Mouse (Mus musculus) testis, adult 2 months (tissue): ENCODE results near the gene Tnpo1. TPM values are rescaled to one million over a fixed set of nuclear protein-coding genes. Genes with fewer than 3 reads are reported as not detected.
A peak's percentile ranks its signal among the peaks of the same experiment; 100 is the strongest.

Source experiments
- H3K27ac ChIP-seq: fragments of 200-500 bp; 2 replicates; pipeline ENCODE4 v1.5.1; 2012; ENCODE audit warnings: low read depth, low read length; ENCODE audit not compliant: control insufficient read depth, insufficient read depth
- H3K27me3 ChIP-seq: fragments of 200-500 bp; 2 replicates; pipeline ENCODE4 v1.6.1; 2012; ENCODE audit warnings: mild to moderate bottlenecking, low read length, moderate library complexity; ENCODE audit not compliant: control insufficient read depth, insufficient read depth
- H3K36me3 ChIP-seq: fragments of 200-500 bp; 2 replicates; pipeline ENCODE4 v1.6.1; 2012; ENCODE audit warnings: mild to moderate bottlenecking, low read length; ENCODE audit not compliant: control insufficient read depth, insufficient read depth
- H3K4me1 ChIP-seq: fragments of 200-500 bp; 2 replicates; pipeline ENCODE4 v1.6.1; 2012; ENCODE audit warnings: low read length; ENCODE audit not compliant: control insufficient read depth, insufficient read depth
- H3K4me3 ChIP-seq: fragments of 200-500 bp; 2 replicates; pipeline ENCODE4 v1.5.1; 2012; ENCODE audit warnings: low read depth, mild to moderate bottlenecking, low read length, moderate library complexity, mixed read lengths; ENCODE audit not compliant: control insufficient read depth
- CTCF ChIP-seq: fragments of 200-500 bp; IDR thresholded peaks from 2 replicates; pipeline ENCODE4 v1.5.1; 2012; ENCODE audit warnings: low read depth, mild to moderate bottlenecking, inconsistent platforms, low read length, moderate library complexity; ENCODE audit not compliant: control insufficient read depth, insufficient read depth, insufficient replicate concordance
- POLR2A ChIP-seq: fragments of 200-500 bp; IDR thresholded peaks from 2 replicates; pipeline ENCODE4 v1.6.1; 2012; ENCODE audit warnings: low read depth, mild to moderate bottlenecking, inconsistent platforms, low read length, moderate library complexity; ENCODE audit not compliant: control insufficient read depth
- polyA plus RNA-seq: library from polyadenylated mRNA; depleted of rRNA; stranded (reverse); fragments of >200 nt; gene quantifications from 2 replicates; pipeline ENCODE4 v1.2.3, GENCODE M21; 2012

The Tnpo1 gene
- polyA plus RNA-seq, 1 experiment = 60.9 TPM

DNA sequence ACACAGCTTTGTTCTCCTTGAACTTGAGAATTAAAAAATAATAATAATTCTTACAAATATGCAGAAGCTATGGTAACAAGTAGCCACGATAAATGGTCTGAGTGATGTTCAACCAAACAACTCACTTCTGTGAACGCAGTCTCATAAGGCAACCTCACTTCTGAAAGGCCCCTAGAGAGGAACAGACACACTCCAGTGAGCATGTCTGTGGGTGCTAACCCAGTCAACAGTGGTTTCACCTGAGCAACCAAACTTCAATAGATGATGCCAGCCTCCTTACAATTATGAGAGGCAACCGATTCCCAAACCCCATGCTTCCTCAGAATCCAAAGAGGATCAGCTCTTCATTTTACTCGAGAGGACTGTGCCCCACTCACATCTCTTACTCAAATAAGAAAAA, 19.2 kb upstream of the Tnpo1 start:
- H3K27me3 ChIP-seq = no peaks in the 10 kb centered on the region
- no peak for TF ChIP-seq CTCF
- no peak for TF ChIP-seq POLR2A
- no peak overlapping the region for H3K4me3 ChIP-seq
- no peak overlapping the region for H3K27ac ChIP-seq
- no peaks in the 10 kb centered on the region for H3K4me1 ChIP-seq
- H3K36me3 ChIP-seq = no peaks in the 10 kb centered on the region

DNA sequence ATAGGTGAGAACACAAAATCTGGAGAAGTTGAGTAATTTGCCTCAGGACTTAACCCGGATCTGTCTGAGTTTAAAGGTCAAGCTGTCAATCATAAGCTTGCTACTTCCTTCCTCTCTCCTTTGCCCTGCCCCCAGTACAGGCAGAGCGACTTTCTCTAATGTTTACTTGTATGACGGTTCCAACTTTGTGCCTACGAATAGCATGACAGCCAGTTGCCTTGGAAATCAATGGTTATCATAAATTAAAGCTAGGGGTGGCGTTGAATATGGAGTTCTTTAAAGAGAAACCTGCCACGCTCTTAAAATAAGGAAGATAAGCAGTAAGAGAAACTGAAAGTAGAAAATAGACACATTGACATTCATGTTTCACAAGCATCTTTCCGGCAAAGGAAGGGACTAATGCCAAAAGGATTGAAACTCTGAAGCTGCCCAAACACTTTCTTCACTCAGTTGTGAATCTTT, 18.5 kb upstream of the Tnpo1 start:
- Histone ChIP-seq H3K27ac (peak overlapping the region; percentile 29; the same call in 1 of the 2 replicates), H3K27me3 (no peaks in the 10 kb centered on the region), H3K4me1 (no peaks in the 10 kb centered on the region), H3K36me3 (no peaks in the 10 kb centered on the region), H3K4me3 (no peak overlapping the region)
- TF ChIP-seq POLR2A (no peak), CTCF (no peak)

DNA sequence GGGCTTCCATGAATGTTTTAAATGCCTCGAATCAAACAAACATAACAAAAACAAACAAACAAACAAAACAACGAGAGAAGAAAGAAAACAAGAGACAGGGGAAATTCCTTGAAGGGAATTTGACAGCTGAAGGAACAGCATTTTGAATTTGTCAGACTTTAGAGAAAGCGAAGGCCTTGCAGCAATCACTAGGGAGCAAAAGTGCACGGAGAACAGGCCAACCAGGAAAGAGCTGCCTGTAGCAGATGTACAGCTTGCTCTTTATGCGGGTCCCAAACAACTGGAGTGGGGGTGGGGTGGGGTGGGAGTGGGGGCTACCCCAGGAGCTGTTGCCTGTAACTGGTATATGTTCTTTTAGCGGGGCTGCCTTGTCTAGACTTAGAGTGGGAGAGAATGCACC, 16.2 kb upstream of the Tnpo1 start:
- TF ChIP-seq CTCF = no peak
- TF ChIP-seq POLR2A = no peak
- Histone ChIP-seq H3K27ac (no peak overlapping the region), H3K27me3 (no peaks in the 10 kb centered on the region)

DNA sequence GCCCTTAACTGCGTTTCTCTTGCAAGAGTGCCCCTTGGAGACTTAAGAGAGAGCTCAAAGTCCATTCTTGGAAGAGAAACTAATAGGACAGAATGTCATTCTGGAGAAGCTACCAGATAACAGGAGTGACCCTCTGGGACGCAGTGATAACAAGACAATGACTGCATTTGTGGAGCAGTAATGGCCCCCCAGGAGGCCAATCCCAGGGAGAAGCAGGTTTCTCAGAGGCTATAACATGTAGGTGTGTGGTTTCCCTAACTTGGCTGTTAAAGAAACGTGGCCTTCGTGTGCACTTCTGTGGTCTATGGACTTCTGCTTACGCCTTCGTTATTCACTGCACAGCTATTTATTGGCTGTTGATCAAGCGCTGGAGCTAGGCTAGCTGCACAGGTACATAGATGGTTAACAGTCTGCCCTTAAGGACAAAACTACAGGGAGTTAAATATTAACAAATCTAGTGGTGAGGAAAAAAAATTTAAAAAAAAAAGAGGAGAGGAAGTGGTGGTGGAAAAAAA, 15.7 kb upstream of the Tnpo1 start:
- Histone ChIP-seq H3K36me3 (no peaks in the 10 kb centered on the region), H3K27ac (no peak overlapping the region), H3K4me3 (no peak overlapping the region), H3K27me3 (no peaks in the 10 kb centered on the region), H3K4me1 (no peaks in the 10 kb centered on the region)
- TF ChIP-seq CTCF (no peak), POLR2A (no peak)

More for the DNA sequence above, 16.2 kb upstream of the Tnpo1 start:
- Histone ChIP-seq H3K4me1 (no peaks in the 10 kb centered on the region), H3K36me3 (no peaks in the 10 kb centered on the region), H3K4me3 (no peak overlapping the region)

DNA sequence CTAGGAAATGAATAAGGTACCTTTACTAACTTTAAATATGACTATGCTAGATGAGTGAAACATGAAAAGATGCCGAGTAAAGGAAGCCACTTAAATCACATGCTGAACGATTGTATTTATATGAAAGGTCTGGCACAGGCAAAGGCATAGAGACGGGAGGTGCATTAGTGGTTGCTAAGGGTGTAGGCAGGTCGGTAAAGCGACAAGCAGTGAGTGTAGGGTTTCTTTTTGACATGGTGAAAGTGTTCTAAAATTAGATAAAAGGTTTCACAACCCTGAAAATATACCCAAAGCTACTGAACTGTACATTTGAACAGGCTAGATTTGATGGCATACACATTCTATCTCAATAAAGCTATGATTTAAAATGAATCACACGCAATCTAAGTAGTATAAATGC, 10.9 kb upstream of the Tnpo1 start:
- no peak for TF ChIP-seq POLR2A
- TF ChIP-seq CTCF = no peak
- H3K36me3 ChIP-seq = no peaks in the 10 kb centered on the region
- no peaks in the 10 kb centered on the region for H3K27me3 ChIP-seq
- no peaks in the 10 kb centered on the region for H3K4me1 ChIP-seq
- H3K4me3 ChIP-seq = no peak overlapping the region
- no peak overlapping the region for H3K27ac ChIP-seq

DNA sequence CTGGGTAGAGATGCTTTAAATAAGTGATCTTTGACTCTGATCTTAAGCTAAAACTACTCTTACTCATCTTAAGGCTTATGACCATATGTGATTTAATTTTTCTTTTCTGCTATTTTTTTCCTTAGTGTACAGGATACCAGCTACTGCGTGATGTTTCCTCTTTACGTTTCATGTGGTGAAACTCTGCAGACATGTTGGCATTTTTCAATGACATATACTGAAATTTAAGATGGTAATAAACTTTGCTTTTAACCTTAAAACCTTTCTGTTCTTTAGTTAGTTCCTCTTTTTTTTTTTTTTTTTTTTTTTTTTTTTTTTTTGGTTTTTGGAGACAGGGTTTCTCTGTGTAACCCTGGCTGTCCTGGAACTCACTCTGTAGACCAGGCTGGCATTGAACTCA, 2.7 kb upstream of the Tnpo1 start:
- no peak overlapping the region for H3K27ac ChIP-seq
- TF ChIP-seq POLR2A (no peak), CTCF (no peak)
- H3K4me3 ChIP-seq = no peak overlapping the region
- no peaks in the 10 kb centered on the region for H3K27me3 ChIP-seq
- H3K36me3 ChIP-seq = no peaks in the 10 kb centered on the region
- peaks cover 6% of the 10 kb centered on the region; the same call in 1 of the 2 replicates for H3K4me1 ChIP-seq

DNA sequence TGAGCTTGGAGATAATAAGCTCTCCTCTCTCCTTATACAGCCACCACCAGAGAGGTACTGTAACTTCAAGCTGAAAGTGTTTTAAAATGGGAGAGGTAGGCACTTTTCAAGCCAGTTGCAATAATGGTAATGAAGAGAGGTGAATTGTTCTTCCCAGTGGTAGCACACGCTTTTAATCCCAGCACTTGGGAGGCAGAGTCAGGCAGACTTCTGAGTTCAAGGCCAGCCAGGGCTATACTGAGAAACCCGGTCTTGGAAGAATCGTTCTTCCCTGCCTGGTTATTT, 716 bp upstream of the Tnpo1 start:
- Histone ChIP-seq H3K27me3 (no peaks in the 10 kb centered on the region), H3K36me3 (no peaks in the 10 kb centered on the region), H3K4me1 (peaks cover 6% of the 10 kb centered on the region; the same call in 1 of the 2 replicates), H3K4me3 (peak overlapping the region; percentile 95), H3K27ac (peak overlapping the region; percentile 94)
- no peak for TF ChIP-seq CTCF
- no peak for TF ChIP-seq POLR2A

DNA sequence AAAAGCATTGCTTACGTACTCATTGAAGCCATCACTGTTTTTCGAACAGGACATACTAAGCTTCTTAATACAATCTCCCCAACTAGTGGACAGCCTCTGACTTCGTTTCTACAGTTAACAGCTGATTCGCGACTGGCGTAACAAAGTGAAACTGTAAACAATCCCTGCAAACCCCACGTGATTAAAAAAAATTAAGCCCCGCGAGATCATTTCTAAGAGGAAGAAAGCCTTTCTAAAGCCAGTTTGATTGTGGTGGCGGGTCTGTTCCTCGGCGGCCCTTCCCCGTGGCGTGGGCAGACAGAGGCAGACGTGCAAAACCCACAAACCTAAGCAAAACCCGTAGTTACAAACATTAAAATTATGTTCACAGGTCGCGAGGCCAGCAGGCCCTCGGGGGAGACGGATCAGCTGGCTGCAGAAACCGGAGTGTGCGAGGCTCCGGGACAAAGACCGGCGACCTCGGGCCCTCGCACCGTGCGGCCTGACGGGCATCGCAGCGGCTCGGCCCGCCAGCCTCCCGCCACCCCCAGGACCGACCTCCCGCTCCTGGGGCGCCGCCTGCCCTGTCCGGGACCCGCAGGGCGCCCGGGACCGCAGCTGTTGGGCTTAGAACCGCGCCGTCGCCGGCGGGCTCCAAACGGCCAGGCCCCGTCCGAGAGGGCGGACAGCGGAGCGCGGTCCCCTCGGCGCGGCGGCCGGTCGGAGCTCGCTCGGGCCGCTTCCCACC, 535 bp downstream of the Tnpo1 start:
- TF ChIP-seq POLR2A (no peak; the same call in 1 of the 2 replicates), CTCF (no peak)
- peak overlapping the region; percentile 94 for H3K27ac ChIP-seq
- no peaks in the 10 kb centered on the region; the same call in 1 of the 2 replicates for H3K36me3 ChIP-seq
- peak overlapping the region; percentile 95 for H3K4me3 ChIP-seq
- H3K4me1 ChIP-seq = peaks cover 6% of the 10 kb centered on the region
- H3K27me3 ChIP-seq = no peaks in the 10 kb centered on the region
